Mouse (Mus musculus): ENCODE results near the gene Pdgfa.

DNA sequence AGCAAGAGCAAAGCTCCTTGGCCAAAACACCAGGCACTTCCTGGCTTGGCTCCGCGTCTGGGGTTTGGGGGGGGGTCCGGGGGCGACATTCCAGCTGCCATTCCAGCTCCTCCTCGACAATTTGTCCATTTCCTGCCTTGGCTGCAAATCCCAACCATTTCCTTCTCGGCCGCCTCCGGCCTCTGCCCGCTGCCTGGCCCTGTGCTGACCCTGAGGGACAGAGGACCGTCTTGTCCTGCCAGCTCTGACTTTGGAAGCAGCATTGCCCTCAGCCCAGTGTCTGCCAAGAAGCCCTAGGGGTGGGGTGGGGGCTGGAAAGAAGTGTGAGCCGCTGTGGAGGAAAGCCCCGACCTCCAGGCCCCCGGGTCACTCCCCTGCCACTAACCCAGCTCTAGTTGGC, 44.2 kb downstream of the Pdgfa start:
- TF ChIP-seq CTCF (IDR thresholded peaks at IDR 0.05; ENCODE audit: borderline replicate concordance, control insufficient read depth, extremely low read depth, insufficient read depth, low read length, poor library complexity) (no peak), POLR2A (IDR thresholded peaks at IDR 0.05; ENCODE audit: control insufficient read depth, extremely low read depth, insufficient read depth, low read length, poor library complexity) (no peak)

Measured in thymus, adult 2 months (tissue).